Mouse (Mus musculus): ENCODE measurements around the gene Acot11. TPM values are rescaled to one million over a fixed set of nuclear protein-coding genes. Genes with fewer than 3 reads are reported as not detected.

Acot11 gene
- total and polyA plus RNA-seq, 3 experiments = 2.3 to 6.8 (median 4.3) TPM

GRCm38 (mm10) chr4:106787830-106788229 lies 17.0 kb downstream of the Acot11 start:
- peak; percentile 97 for DNase-seq (ENCODE audit: extremely low read depth)

GRCm38 (mm10) chr4:106785753-106786540 lies 18.9 kb downstream of the Acot11 start:
- peak overlapping the region; percentile 97 for H3K27ac ChIP-seq (ENCODE audit: insufficient read depth, low read depth)
- H3K4me2 ChIP-seq (ENCODE audit: insufficient read depth, low read depth, poor library complexity, severe bottlenecking) = 0 out of 2 replicates have a peak overlapping the region, but pooled peaks have one; percentile 11
- H3K4me3 ChIP-seq (replicated peaks in 1 of 3; ENCODE audit: low read depth in 2 of 3, low read length in 2 of 3, poor library complexity in 1 of 3) = no peak overlapping the region
- dilution Hi-C loops (cut with MboI; ENCODE audit: extremely low pct_ligation_motif_present, extremely low pct_unique_long_range_greater_than_20kb, low sequenced_read_pairs) = no loop called here
- DNase-seq (ENCODE audit: extremely low read depth) = peak; percentile 40
- H3K9ac ChIP-seq (ENCODE audit: insufficient read depth, low read depth) = peak overlapping the region; percentile 39
- peaks cover 3% of the 10 kb centered on the region for H3K9me3 ChIP-seq (replicated peaks; ENCODE audit: low read length)
- H3K27me3 ChIP-seq (replicated peaks) = no peaks in the 10 kb centered on the region
- peaks cover 0 to 18% of the 10 kb centered on the region in 2 experiments for H3K36me3 ChIP-seq (replicated peaks in 1 of 2; ENCODE audit: control insufficient read depth in 1 of 2, insufficient read depth in 1 of 2, low read length in 1 of 2)
- H3K4me1 ChIP-seq (ENCODE audit: control insufficient read depth in 1 of 2, insufficient read depth in 2 of 2) = peaks cover 26 to 66% of the 10 kb centered on the region in 2 experiments
- H3K79me2 ChIP-seq (replicated peaks; ENCODE audit: control insufficient read depth, extremely low read depth, insufficient read depth, poor library complexity, severe bottlenecking) = no peaks in the 10 kb centered on the region
- no peak for TF ChIP-seq USF1 (IDR thresholded peaks at IDR 0.05; ENCODE audit: low read depth, low read length)
- peak; percentile 57; the same call in 1 of the 2 replicates for TF ChIP-seq MXI1 (IDR thresholded peaks at IDR 0.05; ENCODE audit: low read depth, low read length)
- TF ChIP-seq MAX (IDR thresholded peaks at IDR 0.05; ENCODE audit: low read length) = peak; percentile 43
- TF ChIP-seq TCF12 (IDR thresholded peaks at IDR 0.05; ENCODE audit: low read depth, low read length) = 0 out of 2 replicates have a peak, but pooled peaks have one; percentile 5
- no peak for TF ChIP-seq TBP (conservative IDR thresholded peaks at IDR 0.05; ENCODE audit: low read depth, low read length)
- in situ Hi-C loops (cut with MboI; ENCODE audit: low pct_ligation_motif_present, low pct_unique_long_range_greater_than_20kb, low sequenced_read_pairs) = no loop called here

More at GRCm38 (mm10) chr4:106787830-106788229, 17.0 kb downstream of the Acot11 start:
- peak; percentile 90 for TF ChIP-seq JUND (conservative IDR thresholded peaks at IDR 0.05; ENCODE audit: low read depth, low read length)
- TF ChIP-seq ETS1 (conservative IDR thresholded peaks at IDR 0.05; ENCODE audit: low read depth, low read length) = peak; percentile 93
- TF ChIP-seq NRF1 (IDR thresholded peaks at IDR 0.05; ENCODE audit: low read depth, low read length) = 0 out of 2 replicates have a peak, but pooled peaks have one; percentile 23
- 0 out of 2 replicates have a peak, but pooled peaks have one; percentile 45 for TF ChIP-seq CHD1 (IDR thresholded peaks at IDR 0.05; ENCODE audit: low read depth, low read length)
- peak; percentile 95 for TF ChIP-seq JUN (IDR thresholded peaks at IDR 0.05; ENCODE audit: insufficient read depth, low read depth, low read length)
- peak; percentile 31; the same call in 1 of the 2 replicates for TF ChIP-seq SMC3 (IDR thresholded peaks at IDR 0.05; ENCODE audit: low read depth, low read length)
- no peak; the same call in none of the 2 replicates for TF ChIP-seq MAX (IDR thresholded peaks at IDR 0.05; ENCODE audit: low read length)
- TF ChIP-seq PAX5 (IDR thresholded peaks at IDR 0.05; ENCODE audit: low read length) = no peak
- TF ChIP-seq ZNF384 (IDR thresholded peaks at IDR 0.05; ENCODE audit: low read depth, low read length) = peak; percentile 64; the same call in 1 of the 2 replicates
- no peak; the same call in 1 of the 2 replicates for TF ChIP-seq ELF1 (IDR thresholded peaks at IDR 0.05; ENCODE audit: low read depth, low read length)
- 0 out of 2 replicates have a peak, but pooled peaks have one; percentile 46 for TF ChIP-seq MXI1 (IDR thresholded peaks at IDR 0.05; ENCODE audit: low read depth, low read length)
- TF ChIP-seq TCF12 (IDR thresholded peaks at IDR 0.05; ENCODE audit: low read depth, low read length) = peak; percentile 94
- TF ChIP-seq POLR2A (IDR thresholded peaks at IDR 0.05; ENCODE audit: low read depth, low read length) = peak; percentile 55; the same call in 1 of the 2 replicates
- TF ChIP-seq USF2 (conservative IDR thresholded peaks at IDR 0.05; ENCODE audit: low read depth, low read length) = no peak
- no peak for TF ChIP-seq MYC (IDR thresholded peaks at IDR 0.05; ENCODE audit: low read depth, low read length)
- no peak for TF ChIP-seq ZC3H11A (IDR thresholded peaks at IDR 0.05; ENCODE audit: low read depth, low read length)
- TF ChIP-seq MEF2A (IDR thresholded peaks at IDR 0.05; ENCODE audit: borderline replicate concordance, low read depth, low read length) = peak; percentile 90
- peak; percentile 96 for TF ChIP-seq IRF4 (IDR thresholded peaks at IDR 0.05; ENCODE audit: low read depth, low read length)
- no peak for TF ChIP-seq GABPA (IDR thresholded peaks at IDR 0.05; ENCODE audit: insufficient replicate concordance, low read depth, low read length)
- peak; percentile 97 for TF ChIP-seq MAZ (IDR thresholded peaks at IDR 0.05; ENCODE audit: low read depth, low read length)
- no peak for TF ChIP-seq ZKSCAN1 (IDR thresholded peaks at IDR 0.05; ENCODE audit: borderline replicate concordance, low read depth, low read length)
- peak; percentile 66; the same call in 1 of the 2 replicates for TF ChIP-seq SIN3A (IDR thresholded peaks at IDR 0.05; ENCODE audit: low read length)
- peak; percentile 69; the same call in 1 of the 2 replicates for TF ChIP-seq KAT2A (IDR thresholded peaks at IDR 0.05; ENCODE audit: insufficient replicate concordance, low read length)
- peak; percentile 97 for TF ChIP-seq CHD2 (IDR thresholded peaks at IDR 0.05; ENCODE audit: low read length)
- peak; percentile 94 for TF ChIP-seq RCOR1 (conservative IDR thresholded peaks at IDR 0.05; ENCODE audit: low read depth, low read length)
- no peak for TF ChIP-seq RAD21 (IDR thresholded peaks at IDR 0.05; ENCODE audit: low read depth, low read length)
- peak; percentile 83 for TF ChIP-seq ZMIZ1 (IDR thresholded peaks at IDR 0.05; ENCODE audit: low read depth, low read length)
- TF ChIP-seq EP300 (IDR thresholded peaks at IDR 0.05; ENCODE audit: low read length) = peak; percentile 94
- TF ChIP-seq UBTF (IDR thresholded peaks at IDR 0.05; ENCODE audit: low read depth, low read length) = no peak; the same call in 1 of the 2 replicates
- TF ChIP-seq HCFC1 (IDR thresholded peaks at IDR 0.05; ENCODE audit: low read depth, low read length) = peak; percentile 56
- no peak for TF ChIP-seq POLR2AphosphoS2 (IDR thresholded peaks at IDR 0.05; ENCODE audit: low read depth, low read length)
- TF ChIP-seq BHLHE40 (IDR thresholded peaks at IDR 0.05; ENCODE audit: low read depth, low read length) = peak; percentile 83
- peak; percentile 62; the same call in 1 of the 2 replicates for TF ChIP-seq TBP (conservative IDR thresholded peaks at IDR 0.05; ENCODE audit: low read depth, low read length)
- TF ChIP-seq CTCF (conservative IDR thresholded peaks at IDR 0.05 in 1 of 2, IDR thresholded peaks at IDR 0.05 in 1 of 2; ENCODE audit: low read depth in 2 of 2, low read length in 2 of 2) = no peak; a peak in 1 of 4 replicates
- TF ChIP-seq NELFE (IDR thresholded peaks at IDR 0.05; ENCODE audit: low read depth, low read length) = no peak
- peak; percentile 78; the same call in 1 of the 2 replicates for TF ChIP-seq MAFK (IDR thresholded peaks at IDR 0.05; ENCODE audit: insufficient replicate concordance, low read length)
- no peak for TF ChIP-seq E2F4 (IDR thresholded peaks at IDR 0.05; ENCODE audit: insufficient replicate concordance, low read depth, low read length)
- TF ChIP-seq USF1 (IDR thresholded peaks at IDR 0.05; ENCODE audit: low read depth, low read length) = no peak
- Histone ChIP-seq H3K9me3 (replicated peaks; ENCODE audit: low read length) (no peaks in the 10 kb centered on the region), H3K4me2 (ENCODE audit: insufficient read depth, low read depth, poor library complexity, severe bottlenecking) (peak overlapping the region; percentile 87), H3K36me3 (replicated peaks in 1 of 2; ENCODE audit: control insufficient read depth in 1 of 2, insufficient read depth in 1 of 2, low read length in 1 of 2) (peaks cover 0 to 12% of the 10 kb centered on the region in 2 experiments), H3K4me1 (ENCODE audit: control insufficient read depth in 1 of 2, insufficient read depth in 2 of 2) (peaks cover 41 to 85% of the 10 kb centered on the region in 2 experiments), H3K9ac (ENCODE audit: insufficient read depth, low read depth) (peak overlapping the region; percentile 67), H3K27me3 (replicated peaks) (no peaks in the 10 kb centered on the region), H3K27ac (ENCODE audit: insufficient read depth, low read depth) (peak overlapping the region; percentile 97), H3K79me2 (replicated peaks; ENCODE audit: control insufficient read depth, extremely low read depth, insufficient read depth, poor library complexity, severe bottlenecking) (no peaks in the 10 kb centered on the region; the same call in 1 of the 2 replicates), H3K4me3 (replicated peaks in 1 of 3; ENCODE audit: low read depth in 2 of 3, low read length in 2 of 3, poor library complexity in 1 of 3) (peak overlapping the region in 2 of 3 experiments; percentile 4 to 46)
- dilution Hi-C loops (cut with MboI; ENCODE audit: extremely low pct_ligation_motif_present, extremely low pct_unique_long_range_greater_than_20kb, low sequenced_read_pairs) (no loop called here), in situ Hi-C loops (cut with MboI; ENCODE audit: low pct_ligation_motif_present, low pct_unique_long_range_greater_than_20kb, low sequenced_read_pairs) (no loop called here)

Measured in CH12.LX (cell line).